Mouse (Mus musculus) C2C12 (cell line): ENCODE data around the gene Zfp790.

ENCODE experiments used
- CEBPB ChIP-seq: IDR thresholded peaks from one replicate; pipeline ENCODE4 v1.6.1; 2011; ENCODE audit warnings: low read depth, mild to moderate bottlenecking, control low read depth, moderate library complexity
- CTCF ChIP-seq: IDR thresholded peaks from one replicate; pipeline ENCODE4 v1.5.1; 2011; ENCODE audit not compliant: control insufficient read depth, insufficient read depth, insufficient read length
- FOSL1 ChIP-seq: IDR thresholded peaks from one replicate; pipeline ENCODE4 v1.8.0; 2011; ENCODE audit warnings: mild to moderate bottlenecking, low read length; ENCODE audit not compliant: poor library complexity, insufficient read depth, severe bottlenecking
- MAX ChIP-seq: IDR thresholded peaks from one replicate; pipeline ENCODE4 v1.6.1; 2011; ENCODE audit warnings: mild to moderate bottlenecking, control low read depth
- MYOD1 ChIP-seq: IDR thresholded peaks from one replicate; pipeline ENCODE4 v1.6.1; 2011; ENCODE audit warnings: low read depth; ENCODE audit not compliant: control insufficient read depth, insufficient read length
- USF1 ChIP-seq: IDR thresholded peaks from one replicate; pipeline ENCODE4 v1.6.1; 2011; ENCODE audit warnings: low read depth, mild to moderate bottlenecking, control low read depth, moderate library complexity

DNA sequence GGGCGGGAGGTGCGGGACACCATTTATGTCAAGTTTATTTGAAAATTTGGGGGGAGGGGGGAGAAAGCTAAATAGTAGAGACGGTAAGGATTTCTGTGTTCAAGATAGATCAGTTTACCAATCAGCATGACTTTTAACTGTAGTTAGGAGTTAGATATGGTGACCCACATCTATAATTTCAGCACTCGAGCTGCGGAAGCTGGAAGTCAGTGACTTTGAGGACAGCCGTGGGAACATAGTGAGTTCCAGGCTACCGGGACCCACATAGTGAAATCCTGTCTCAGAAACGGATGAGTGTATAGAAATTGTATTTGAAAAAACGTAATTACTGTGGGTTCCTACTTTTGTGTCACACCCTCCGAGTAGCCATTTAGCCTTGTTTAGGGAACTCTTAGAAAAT, 46.9 kb upstream of the Zfp790 start:
- TF ChIP-seq MYOD1: no peak
- no peak for TF ChIP-seq CTCF
- no peak for TF ChIP-seq MAX
- TF ChIP-seq USF1: no peak
- no peak for TF ChIP-seq CEBPB
- TF ChIP-seq FOSL1: no peak
